ENCODE assay signal across 10 mouse cellular contexts in the genomic region with DNA sequence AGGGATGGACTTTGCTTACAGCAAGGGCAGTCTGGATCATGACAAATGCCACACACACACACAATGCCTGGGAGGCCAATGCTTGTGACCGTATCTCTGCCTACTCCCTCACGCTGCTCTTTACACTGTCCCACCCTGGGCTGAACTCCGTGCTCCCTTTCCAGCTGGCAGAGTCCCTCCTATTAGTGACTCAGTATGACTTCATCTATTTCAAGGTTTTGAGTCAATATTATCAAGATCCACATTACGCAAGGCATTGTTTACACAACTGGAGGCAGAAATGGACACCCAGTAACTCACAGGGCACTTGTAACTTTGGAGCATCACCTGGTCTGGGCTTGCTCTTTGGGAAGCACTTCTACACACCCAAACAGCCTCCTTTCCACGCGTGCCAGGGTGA.
DNase-seq lines count a peak whose midpoint lies in the region; ATAC-seq lines count a peak whose summit lies in the region.
"Had no signal": no experiment of that assay in that cellular context is flagged by ENCODE, and none has a peak within 500 bp of the region (broad histone marks: within the 10 kb centered on the region; RNA-seq: fewer than 3 reads in every experiment).

No protein-coding gene starts in this region.

- DNase-seq in adrenal gland, adult (ENCODE audit: inconsistent age in 2 of 2, low spot score in 1 of 2) = peak; percentile 71 to 90
- DNase-seq in adrenal gland, postnatal 4 days (ENCODE audit: low spot score in 2 of 2) = no peak
- peak; percentile 83 for DNase-seq in NIH3T3 (ENCODE audit: low read depth)
- DNase-seq in heart, postnatal 36 days = peak; percentile 31 to 35
- peak; percentile 66 for DNase-seq in lung, postnatal 10 days
- no peak for DNase-seq in right cerebral cortex, postnatal 25 days
- DNase-seq in ovary, postnatal 14 days (ENCODE audit: low spot score) = no peak

- intact Hi-C loops in heart, postnatal 36 days (cut with DNase I) = no loop called here

- ATAC-seq in inflammation-experienced regulatory T-cells, adult 6 months = no peak
- ATAC-seq: forebrain, embryonic 15.5 days; midbrain, embryonic 16.5 days had no signal

Comparison
In these comparisons a context has a peak if more than half of its experiments do, and no peak if none do; other contexts are left out.
1. DNase-seq: peak in adrenal gland, adult (2 of 2), NIH3T3 (single experiment), heart, postnatal 36 days (2 of 2) and lung, postnatal 10 days (single experiment); none in adrenal gland, postnatal 4 days (0 of 2), right cerebral cortex, postnatal 25 days (single experiment) and ovary, postnatal 14 days (single experiment).